Mouse (Mus musculus) neural tube, embryonic 12.5 days (tissue): ENCODE data around the gene Abcc10. TPM values are rescaled to one million over a fixed set of nuclear protein-coding genes. Genes with fewer than 3 reads are reported as not detected.

Experiments
- ATAC-seq: fragments of 200-750 bp; cut with Nextera tagmentation; 2 replicates; pipeline ENCODE4 v1.8.0; 2017; ENCODE audit warnings: low read depth, mild to moderate bottlenecking, moderate TSS enrichment, moderate library complexity; ENCODE audit not compliant: low FRiP score
- H3K27ac ChIP-seq: fragments of 300-500 bp; sonication (generic); 2 replicates; pipeline ENCODE4 v1.5.1; 2016
- H3K27me3 ChIP-seq: fragments of 300-500 bp; sonication (generic); replicated peaks from 2 replicates; pipeline ENCODE4 v1.6.1; 2016; ENCODE audit warnings: mild to moderate bottlenecking
- H3K36me3 ChIP-seq: fragments of 300-500 bp; sonication (generic); 2 replicates; pipeline ENCODE4 v1.6.1; 2016; ENCODE audit warnings: mild to moderate bottlenecking
- H3K4me1 ChIP-seq: fragments of 300-500 bp; sonication (generic); 2 replicates; pipeline ENCODE4 v1.6.1; 2016
- H3K4me2 ChIP-seq: fragments of 300-500 bp; sonication (generic); replicated peaks from 2 replicates; pipeline ENCODE4 v1.6.1; 2016; ENCODE audit warnings: mild to moderate bottlenecking
- H3K4me3 ChIP-seq: fragments of 300-500 bp; sonication (generic); 2 replicates; pipeline ENCODE4 v1.5.1; 2016
- H3K9ac ChIP-seq: fragments of 300-500 bp; sonication (generic); 2 replicates; pipeline ENCODE4 v1.6.1; 2016; ENCODE audit warnings: mild to moderate bottlenecking
- H3K9me3 ChIP-seq: fragments of 300-500 bp; sonication (generic); 2 replicates; pipeline ENCODE4 v1.6.1; 2016; ENCODE audit warnings: mild to moderate bottlenecking
- WGBS: fragments of 180-500 bp; shearing (Covaris S2); methylation state at CpG from one replicate; pipeline ENCODE4 v1.1.7; 2016; 5-methylcytosine and 5-hydroxymethylcytosine counted together
- polyA plus RNA-seq: library from polyadenylated mRNA; unstranded; fragments of >200 nt; fragmentation: Nextera tagmentation; extraction: Ambion mirVana; gene quantifications from 2 replicates; pipeline ENCODE4 v1.2.1, GENCODE M21; 2016

Gene Abcc10
- polyA plus RNA-seq, 1 experiment from 2014 or later = 10.0 TPM

GRCm38 (mm10) chr17:46268026-46268720 lies 60.0 kb downstream of the Abcc10 start:
- peaks cover 63% of the 10 kb centered on the region for H3K36me3 ChIP-seq
- H3K9ac ChIP-seq = 0 out of 2 replicates have a peak overlapping the region, but pooled peaks have one; percentile 17
- H3K27ac ChIP-seq = no peak overlapping the region

GRCm38 (mm10) chr17:46267511-46267910 lies 60.6 kb downstream of the Abcc10 start:
- no peak for ATAC-seq
- Histone ChIP-seq H3K9me3 (no peaks in the 10 kb centered on the region), H3K9ac (no peak overlapping the region), H3K27ac (no peak overlapping the region), H3K27me3 (no peaks in the 10 kb centered on the region), H3K4me2 (no peak overlapping the region), H3K4me3 (no peak overlapping the region), H3K36me3 (peaks cover 70% of the 10 kb centered on the region), H3K4me1 (no peaks in the 10 kb centered on the region)
- 84% methylated on average over 7 of the region's 7 CpGs for WGBS

More at GRCm38 (mm10) chr17:46268026-46268720, 60.0 kb downstream of the Abcc10 start:
- 78% methylated on average over 10 of the region's 10 CpGs for WGBS
- Histone ChIP-seq H3K4me3 (no peak overlapping the region), H3K9me3 (no peaks in the 10 kb centered on the region), H3K4me1 (no peaks in the 10 kb centered on the region), H3K27me3 (no peaks in the 10 kb centered on the region), H3K4me2 (no peak overlapping the region)
- ATAC-seq = no peak

GRCm38 (mm10) chr17:46266986-46267385 lies 61.2 kb downstream of the Abcc10 start:
- Histone ChIP-seq H3K4me2 (no peak overlapping the region), H3K27ac (no peak overlapping the region), H3K4me1 (no peaks in the 10 kb centered on the region), H3K27me3 (no peaks in the 10 kb centered on the region), H3K9me3 (no peaks in the 10 kb centered on the region), H3K4me3 (no peak overlapping the region), H3K36me3 (peaks cover 72% of the 10 kb centered on the region), H3K9ac (no peak overlapping the region)
- ATAC-seq = no peak
- 56% methylated on average over 6 of the region's 6 CpGs for WGBS

- H3K9ac ChIP-seq = no peak overlapping the region
- H3K4me3 ChIP-seq = no peak overlapping the region
- no peaks in the 10 kb centered on the region for H3K9me3 ChIP-seq
- peaks cover 72% of the 10 kb centered on the region for H3K36me3 ChIP-seq
- no peaks in the 10 kb centered on the region for H3K27me3 ChIP-seq
- no peak overlapping the region for H3K27ac ChIP-seq
- H3K4me2 ChIP-seq = no peak overlapping the region
- H3K4me1 ChIP-seq = no peaks in the 10 kb centered on the region
- no peak for ATAC-seq
- 33% methylated on average over 14 of the region's 14 CpGs for WGBS
Measured at GRCm38 (mm10) chr17:46265918-46266618, 62.1 kb downstream of the Abcc10 start.

GRCm38 (mm10) chr17:46265502-46265901 lies 62.6 kb downstream of the Abcc10 start:
- WGBS = 92% methylated on average over 12 of the region's 12 CpGs
- H3K27ac ChIP-seq = no peak overlapping the region
- no peaks in the 10 kb centered on the region for H3K9me3 ChIP-seq
- no peak overlapping the region for H3K9ac ChIP-seq
- no peak for ATAC-seq
- no peak overlapping the region for H3K4me2 ChIP-seq
- no peaks in the 10 kb centered on the region for H3K27me3 ChIP-seq
- H3K4me1 ChIP-seq = no peaks in the 10 kb centered on the region
- no peak overlapping the region for H3K4me3 ChIP-seq
- peaks cover 72% of the 10 kb centered on the region for H3K36me3 ChIP-seq

- no peak overlapping the region for H3K4me3 ChIP-seq
- H3K36me3 ChIP-seq = peaks cover 77% of the 10 kb centered on the region
- no peak overlapping the region for H3K4me2 ChIP-seq
- H3K9ac ChIP-seq = no peak overlapping the region
- no peaks in the 10 kb centered on the region for H3K4me1 ChIP-seq
- no peak overlapping the region for H3K27ac ChIP-seq
- WGBS = 89% methylated on average over 5 of the region's 5 CpGs
- no peaks in the 10 kb centered on the region for H3K9me3 ChIP-seq
- no peak for ATAC-seq
- H3K27me3 ChIP-seq = no peaks in the 10 kb centered on the region
Measured at GRCm38 (mm10) chr17:46262201-46262694, 65.9 kb downstream of the Abcc10 start.

GRCm38 (mm10) chr17:46259675-46260074 lies 68.5 kb downstream of the Abcc10 start:
- 91% methylated on average over 17 of the region's 17 CpGs for WGBS
- no peak overlapping the region for H3K4me2 ChIP-seq
- no peak overlapping the region for H3K9ac ChIP-seq
- H3K9me3 ChIP-seq = no peaks in the 10 kb centered on the region
- H3K4me1 ChIP-seq = peaks cover 8% of the 10 kb centered on the region; the same call in 1 of the 2 replicates
- no peak overlapping the region for H3K4me3 ChIP-seq
- peaks cover 9% of the 10 kb centered on the region for H3K27me3 ChIP-seq
- no peak for ATAC-seq
- H3K27ac ChIP-seq = no peak overlapping the region
- H3K36me3 ChIP-seq = peaks cover 71% of the 10 kb centered on the region

- no peak overlapping the region for H3K27ac ChIP-seq
- H3K9ac ChIP-seq = no peak overlapping the region
- WGBS = 91% methylated on average over 30 of the region's 30 CpGs
- H3K4me3 ChIP-seq = no peak overlapping the region
- no peaks in the 10 kb centered on the region for H3K9me3 ChIP-seq
- ATAC-seq = no peak
- H3K36me3 ChIP-seq = peaks cover 59% of the 10 kb centered on the region
- H3K4me2 ChIP-seq = no peak overlapping the region
- peaks cover 11% of the 10 kb centered on the region for H3K27me3 ChIP-seq
- H3K4me1 ChIP-seq = peaks cover 14% of the 10 kb centered on the region; the same call in 1 of the 2 replicates
Measured at GRCm38 (mm10) chr17:46258279-46259053, 69.7 kb downstream of the Abcc10 start.

- Histone ChIP-seq H3K27ac (no peak overlapping the region), H3K4me1 (peaks cover 19% of the 10 kb centered on the region; the same call in 1 of the 2 replicates), H3K27me3 (peaks cover 11% of the 10 kb centered on the region), H3K36me3 (peaks cover 48% of the 10 kb centered on the region), H3K4me3 (peak overlapping the region; percentile 71; the same call in 1 of the 2 replicates), H3K4me2 (peak overlapping the region; percentile 98), H3K9me3 (no peaks in the 10 kb centered on the region), H3K9ac (peak overlapping the region; percentile 78; the same call in 1 of the 2 replicates)
- ATAC-seq = no peak
- 33% methylated on average over 6 of the region's 6 CpGs for WGBS
Measured at GRCm38 (mm10) chr17:46255147-46255546, 73.0 kb downstream of the Abcc10 start.

GRCm38 (mm10) chr17:46254106-46254505 lies 74.0 kb downstream of the Abcc10 start:
- Histone ChIP-seq H3K9ac (peak overlapping the region; percentile 78), H3K4me3 (peak overlapping the region; percentile 71), H3K27ac (peak overlapping the region; percentile 26; the same call in 1 of the 2 replicates), H3K36me3 (peaks cover 46% of the 10 kb centered on the region), H3K4me2 (peak overlapping the region; percentile 98), H3K27me3 (peaks cover 11% of the 10 kb centered on the region), H3K9me3 (no peaks in the 10 kb centered on the region), H3K4me1 (peaks cover 24% of the 10 kb centered on the region)
- WGBS = 1% methylated on average over 45 of the region's 54 CpGs
- peak; percentile 49 for ATAC-seq

GRCm38 (mm10) chr17:46253452-46254084 lies 74.6 kb downstream of the Abcc10 start, which contains the start of gene Lrrc73:
Gene Lrrc73 (plus strand): TSS chr17:46253531.
- Histone ChIP-seq H3K27ac (peak within 1 kb of the TSS; percentile 26; the same call in 1 of the 2 replicates), H3K4me2 (peak within 1 kb of the TSS; percentile 98), H3K27me3 (peaks cover 11% of the 10 kb centered on the region), H3K9me3 (no peaks in the 10 kb centered on the region), H3K9ac (peak within 1 kb of the TSS; percentile 78), H3K36me3 (peaks cover 42% of the 10 kb centered on the region), H3K4me1 (peaks cover 29% of the 10 kb centered on the region), H3K4me3 (peak within 1 kb of the TSS; percentile 71)
- ATAC-seq = peak; percentile 89
- 2% methylated on average over 48 of the region's 48 CpGs for WGBS
